16 mouse cellular contexts compared by ENCODE assay signal in the genomic region with DNA sequence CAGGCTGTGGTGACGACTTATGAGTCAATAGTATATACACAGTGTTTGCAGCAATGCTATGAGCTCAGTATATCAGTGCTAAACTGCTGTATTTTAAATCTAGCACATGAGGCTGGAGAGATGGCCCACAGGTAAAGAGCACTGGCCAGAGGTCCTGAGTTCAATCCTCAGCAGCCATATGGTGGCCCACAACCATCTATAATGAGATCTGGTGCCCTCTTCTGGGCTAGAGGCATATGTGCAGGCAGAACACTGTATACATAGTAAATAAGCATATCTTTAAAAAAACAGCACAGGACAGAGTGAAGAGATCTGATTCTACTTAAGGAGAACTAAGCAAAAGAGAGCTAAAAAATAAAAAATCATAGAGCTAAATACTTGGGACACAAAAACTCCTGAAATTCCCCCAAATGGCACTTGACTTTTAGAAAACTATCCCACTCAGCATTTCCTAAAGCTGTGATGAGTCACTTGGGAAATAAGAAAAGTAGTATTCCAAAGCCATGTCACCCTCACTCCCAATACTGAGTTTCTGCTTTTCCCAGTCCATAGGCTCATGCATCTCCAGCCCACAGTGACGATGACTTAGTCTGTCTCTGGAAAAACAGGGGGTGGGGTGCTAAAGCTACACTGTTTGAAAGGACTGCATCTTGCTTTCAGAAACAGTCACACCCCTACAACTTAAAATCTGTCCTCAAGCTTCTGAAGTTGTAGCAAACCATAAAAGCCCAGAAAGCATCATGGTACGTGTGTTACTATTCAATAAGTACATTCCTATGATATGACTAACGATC.
DNase-seq lines count a peak whose midpoint lies in the region; TF ChIP-seq lines count a peak whose summit lies in the region.
"Had no signal": no experiment of that assay in that cellular context is flagged by ENCODE, and none has a peak within 500 bp of the region (broad histone marks: within the 10 kb centered on the region; RNA-seq: fewer than 3 reads in every experiment).

No protein-coding gene starts in this region.

- TF ChIP-seq CTCF in kidney, adult 2 months (conservative IDR thresholded peaks at IDR 0.05; ENCODE audit: insufficient read depth, insufficient read length, low read depth, low read length), result peak; percentile 24; the same call in 1 of the 2 replicates
- peak; percentile 29; the same call in 1 of the 2 replicates for TF ChIP-seq CTCF in bone marrow, adult 2 months (IDR thresholded peaks at IDR 0.05; ENCODE audit: control insufficient read depth, insufficient read depth, low read length)

- WGBS in kidney, adult 2 months, result 90% methylated on average over 4 of the region's 4 CpGs
- 90% methylated on average over 4 of the region's 4 CpGs for WGBS in bone marrow, adult 2 months

- no peaks in the 10 kb centered on the region; the same call in 1 of the 2 replicates for H3K27me3 ChIP-seq in kidney, adult 2 months (replicated peaks; ENCODE audit: control insufficient read depth, insufficient read depth, low read length)
- H3K27me3 ChIP-seq: embryonic facial prominence, embryonic 13.5 days; limb, embryonic 12.5 days had no signal

- H3K36me3 ChIP-seq in kidney, adult 2 months (ENCODE audit: control insufficient read depth, insufficient read depth, low read length), result no peaks in the 10 kb centered on the region
- H3K36me3 ChIP-seq: embryonic facial prominence, embryonic 13.5 days; limb, embryonic 12.5 days had no signal

- no peaks in the 10 kb centered on the region for H3K4me1 ChIP-seq in kidney, adult 2 months (ENCODE audit: control insufficient read depth, insufficient read depth, low read length)
- no peaks in the 10 kb centered on the region for H3K4me1 ChIP-seq in bone marrow, adult 2 months (ENCODE audit: control insufficient read depth, insufficient read depth, low read length)
- H3K4me1 ChIP-seq: embryonic facial prominence, embryonic 13.5 days; limb, embryonic 12.5 days had no signal

- no peak overlapping the region for H3K27ac ChIP-seq in kidney, adult 2 months (ENCODE audit: insufficient read depth, low read depth, low read length)
- H3K27ac ChIP-seq in bone marrow, adult 2 months (ENCODE audit: control insufficient read depth, insufficient read depth, low read depth, low read length, poor library complexity), result no peak overlapping the region
- H3K27ac ChIP-seq: embryonic facial prominence, embryonic 13.5 days; limb, embryonic 12.5 days had no signal

- H3K4me3 ChIP-seq in kidney, adult 2 months (ENCODE audit: insufficient read depth, low read depth, low read length), result no peak overlapping the region
- H3K4me3 ChIP-seq in bone marrow, adult 2 months (replicated peaks; ENCODE audit: control insufficient read depth, low read depth, low read length), result no peak overlapping the region
- H3K4me3 ChIP-seq: embryonic facial prominence, embryonic 13.5 days; limb, embryonic 12.5 days had no signal

- DNase-seq in kidney, adult 2 months, result no peak
- no peak for DNase-seq in kidney, postnatal 4 days
- DNase-seq in 3134 (ENCODE audit: extremely low read depth, insufficient read length, low spot score) (peak; percentile 14), A20 (ENCODE audit: low read depth, low spot score) (peak; percentile 43)
- no peak for DNase-seq in spleen, adult 12 weeks (ENCODE audit: low spot score)
- DNase-seq in adrenal gland, postnatal 4 days (ENCODE audit: low spot score in 2 of 2), result no peak
- DNase-seq in adrenal gland, postnatal 36 days, result no peak
- DNase-seq: adrenal gland, postnatal 14 days; cerebellum, adult 9-11 months; heart, postnatal 36 days; kidney, adult 18-20 months; layer of hippocampus, adult 9-11 months; lung, postnatal 36 days had no signal

- no peak for TF ChIP-seq POLR2A in kidney, adult 2 months (IDR thresholded peaks at IDR 0.05; ENCODE audit: low read depth, low read length)
- no peak for TF ChIP-seq POLR2A in bone marrow, adult 2 months (IDR thresholded peaks at IDR 0.05; ENCODE audit: borderline replicate concordance, control insufficient read depth, low read depth, low read length)

Comparison
In these comparisons a context has a peak if more than half of its experiments do, and no peak if none do; other contexts are left out.
1. DNase-seq: peak in 3134 (single experiment) and A20 (single experiment); none in kidney, adult 2 months (single experiment), kidney, postnatal 4 days (0 of 2), spleen, adult 12 weeks (single experiment), adrenal gland, postnatal 4 days (0 of 2) and adrenal gland, postnatal 36 days (0 of 2).